In the genomic region with DNA sequence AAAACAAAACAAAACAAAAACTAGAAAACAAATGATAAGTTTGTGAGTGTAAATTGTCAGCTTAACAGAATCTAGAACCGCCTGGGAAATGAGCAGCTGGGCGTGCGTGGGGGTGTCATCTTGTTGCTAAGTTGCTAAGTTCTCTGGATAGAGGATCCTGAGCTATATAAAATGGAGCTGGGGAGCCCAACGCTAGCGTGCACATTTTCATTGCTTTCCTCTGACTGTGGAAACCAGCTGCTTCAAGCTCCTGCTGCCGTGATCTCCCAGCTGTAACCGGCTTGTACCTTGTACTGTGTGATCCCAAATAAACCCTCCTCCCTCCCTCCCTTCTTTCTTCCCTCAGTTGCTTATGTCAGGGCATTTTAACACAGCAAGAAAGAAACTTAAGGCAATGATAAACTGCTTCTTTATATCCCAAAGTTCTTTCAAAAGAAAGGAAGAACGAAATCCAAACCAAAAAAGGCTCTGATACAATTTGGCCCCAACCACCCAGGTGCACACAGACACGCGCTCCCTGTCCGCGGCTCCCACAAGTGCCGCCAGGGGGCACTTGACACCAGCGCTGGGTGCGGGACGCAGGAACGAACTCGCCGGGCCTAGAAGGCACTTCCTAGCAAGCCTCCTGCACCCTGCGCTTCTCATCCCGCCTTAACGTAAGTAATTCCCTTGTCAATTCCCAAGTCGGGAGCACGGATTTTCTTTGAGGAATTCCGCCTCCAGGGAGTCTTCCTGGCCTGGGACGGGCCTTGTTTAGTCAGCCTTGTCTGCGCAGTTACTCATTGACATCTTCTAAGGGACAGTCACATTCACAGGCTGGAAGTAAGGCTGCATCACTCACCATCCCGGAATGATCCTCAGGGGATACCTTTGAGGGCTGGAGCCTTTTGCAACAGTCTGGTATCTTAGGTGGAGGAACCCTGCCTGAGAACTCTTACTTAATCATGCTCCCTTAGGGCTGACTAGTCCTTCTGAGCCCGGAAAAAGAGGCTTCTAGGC, we compare ENCODE assay signal across 8 mouse cellular contexts. TPM values are rescaled to one million over a fixed set of nuclear protein-coding genes. Genes with fewer than 3 reads are reported as not detected.
DNase-seq lines count a peak whose midpoint lies in the region; ATAC-seq and TF ChIP-seq lines count a peak whose summit lies in the region.

No protein-coding gene starts in this region.

- DNase-seq in forebrain, embryonic 11.5 days (ENCODE audit: low spot score): peak; percentile 88
- peak; percentile 76 for DNase-seq in cerebellum, adult 8-10 months
- DNase-seq in gastrocnemius, postnatal 14 days: peak; percentile 81
- peak; percentile 71 for DNase-seq in kidney, adult 11 months
- peak; percentile 87 for DNase-seq in limb, embryonic 11.5 days (ENCODE audit: low spot score)
- DNase-seq in splenic B cell, adult 2 months (ENCODE audit: low read depth, low spot score): peak; percentile 83

- TF ChIP-seq POLR2A in myocyte (IDR thresholded peaks at IDR 0.05; ENCODE audit: insufficient read length, low read depth): no peak

- H3K27ac ChIP-seq in forebrain, embryonic 11.5 days (ENCODE audit: low read depth, low read length): no peak overlapping the region
- H3K27ac ChIP-seq in forebrain, embryonic 15.5 days (replicated peaks): no peak overlapping the region
- no peak overlapping the region for H3K27ac ChIP-seq in limb, embryonic 11.5 days (replicated peaks; ENCODE audit: low read depth, low read length)

- no peak overlapping the region for H3K4me2 ChIP-seq in forebrain, embryonic 11.5 days (ENCODE audit: low read depth, low read length, severe bottlenecking)
- H3K4me2 ChIP-seq in forebrain, embryonic 15.5 days (replicated peaks): no peak overlapping the region
- no peak overlapping the region for H3K4me2 ChIP-seq in limb, embryonic 11.5 days (ENCODE audit: low read depth, severe bottlenecking)
- peak overlapping the region; percentile 22 for H3K4me2 ChIP-seq in myocyte (ENCODE audit: low read depth)

- ATAC-seq in forebrain, embryonic 11.5 days (replicated peaks; ENCODE audit: low FRiP score): no peak
- no peak for ATAC-seq in forebrain, embryonic 15.5 days (replicated peaks)
- no peak for ATAC-seq in limb, embryonic 11.5 days (ENCODE audit: insufficient number of reproducible peaks, low FRiP score, low TSS enrichment, low read depth)

- no peaks in the 10 kb centered on the region for H3K27me3 ChIP-seq in forebrain, embryonic 11.5 days (ENCODE audit: control insufficient read depth, insufficient read depth, low read length)
- H3K27me3 ChIP-seq in forebrain, embryonic 15.5 days: 0 out of 2 replicates have a peak, but pooled peaks cover 5% of the 10 kb centered on the region
- H3K27me3 ChIP-seq in limb, embryonic 11.5 days (ENCODE audit: control insufficient read depth, insufficient read depth, low read length): no peaks in the 10 kb centered on the region
- H3K27me3 ChIP-seq in myocyte (ENCODE audit: control insufficient read depth, insufficient read depth, insufficient read length): no peaks in the 10 kb centered on the region
- H3K27me3 ChIP-seq in splenic B cell, adult 2 months (ENCODE audit: control insufficient read depth, insufficient read depth, low read length, poor library complexity, severe bottlenecking): no peaks in the 10 kb centered on the region

- no peak overlapping the region for H3K4me3 ChIP-seq in forebrain, embryonic 11.5 days (ENCODE audit: low read depth, low read length)
- no peak overlapping the region for H3K4me3 ChIP-seq in forebrain, embryonic 15.5 days
- no peak overlapping the region for H3K4me3 ChIP-seq in limb, embryonic 11.5 days (ENCODE audit: low read depth, low read length)
- H3K4me3 ChIP-seq in myocyte: no peak overlapping the region

- no peaks in the 10 kb centered on the region for H3K4me1 ChIP-seq in forebrain, embryonic 11.5 days (replicated peaks; ENCODE audit: control insufficient read depth, insufficient read depth, low read length)
- H3K4me1 ChIP-seq in forebrain, embryonic 15.5 days: no peaks in the 10 kb centered on the region
- H3K4me1 ChIP-seq in limb, embryonic 11.5 days (ENCODE audit: control insufficient read depth, insufficient read depth, low read length): no peaks in the 10 kb centered on the region

- intact Hi-C loops in gastrocnemius, postnatal 14 days (cut with DNase I; ENCODE audit: low total_unique reads): no loop called here

- WGBS in forebrain, embryonic 11.5 days: 20% methylated on average over 29 of the region's 29 CpGs
- WGBS in forebrain, embryonic 15.5 days: 20% methylated on average over 29 of the region's 29 CpGs
- WGBS in limb, embryonic 11.5 days: 21% methylated on average over 29 of the region's 29 CpGs

- H3K9me3 ChIP-seq in forebrain, embryonic 11.5 days (ENCODE audit: control insufficient read depth, low read length): no peaks in the 10 kb centered on the region
- H3K9me3 ChIP-seq in forebrain, embryonic 15.5 days: no peaks in the 10 kb centered on the region
- no peaks in the 10 kb centered on the region for H3K9me3 ChIP-seq in limb, embryonic 11.5 days (ENCODE audit: control insufficient read depth, low read length)

- no peak overlapping the region for H3ac ChIP-seq in myocyte (ENCODE audit: control insufficient read depth, insufficient read length)

- H3K36me3 ChIP-seq in forebrain, embryonic 11.5 days (ENCODE audit: control insufficient read depth, insufficient read depth, low read length): no peaks in the 10 kb centered on the region
- H3K36me3 ChIP-seq in forebrain, embryonic 15.5 days: no peaks in the 10 kb centered on the region
- no peaks in the 10 kb centered on the region for H3K36me3 ChIP-seq in limb, embryonic 11.5 days (ENCODE audit: control insufficient read depth, insufficient read depth, low read length)
- H3K36me3 ChIP-seq in myocyte (ENCODE audit: control insufficient read depth, insufficient read depth): no peaks in the 10 kb centered on the region
- no peaks in the 10 kb centered on the region for H3K36me3 ChIP-seq in splenic B cell, adult 2 months (ENCODE audit: control insufficient read depth, insufficient read depth, low read length, poor library complexity, severe bottlenecking)

- H3K79me2 ChIP-seq in myocyte (ENCODE audit: control insufficient read depth, insufficient read depth): no peaks in the 10 kb centered on the region

- no peak overlapping the region for H3K9ac ChIP-seq in forebrain, embryonic 11.5 days (ENCODE audit: low read length)
- H3K9ac ChIP-seq in forebrain, embryonic 15.5 days (replicated peaks): no peak overlapping the region
- H3K9ac ChIP-seq in limb, embryonic 11.5 days (ENCODE audit: low read length): no peak overlapping the region

TF ChIP-seq in myocyte, 11 proteins besides CTCF, POLR2A, EP300 and RAD21:
- TF ChIP-seq POLR2AphosphoS2 (IDR thresholded peaks at IDR 0.05; ENCODE audit: insufficient read length, low read depth) (no peak), E2F4 (IDR thresholded peaks at IDR 0.05; ENCODE audit: insufficient read depth) (no peak), MAX (IDR thresholded peaks at IDR 0.05; ENCODE audit: low read depth) (no peak), MYOD1 (IDR thresholded peaks at IDR 0.05; ENCODE audit: control insufficient read depth in 1 of 3, insufficient read length in 2 of 3, low read depth in 2 of 3) (peak in 1 of 3 experiments; percentile 3), MYOG (IDR thresholded peaks at IDR 0.05; ENCODE audit: control insufficient read depth in 1 of 3, insufficient read depth in 1 of 3, insufficient read length in 2 of 3, low read depth in 2 of 3) (no peak)
TF ChIP-seq in myocyte: peak in this region for 1.

RNA-seq across cellular contexts. Expression of a gene that starts 12.9 kb away (rescaled TPM):
- polyA plus RNA-seq in forebrain, embryonic 11.5 days (2014; fragmentation: Nextera tagmentation; extraction: Ambion mirVana): 16.2 and 28.6 TPM in 2 replicates
- 22.1 and 27.7 TPM in 2 replicates for polyA plus RNA-seq in forebrain, embryonic 15.5 days (2015; fragmentation: Nextera tagmentation; extraction: Ambion mirVana)
- total RNA-seq in gastrocnemius, postnatal 14 days (2021): 10 to 100 TPM; 26.4 to 35.9 TPM
- polyA plus RNA-seq in limb, embryonic 11.5 days (2014; fragmentation: Nextera tagmentation; extraction: Ambion mirVana): 9.5 and 19.4 TPM in 2 replicates
- 44.0 TPM for polyA plus RNA-seq in myocyte (2012; fragmentation: generic; extraction: Trizol)

RNA-seq across cellular contexts. Expression of a gene that starts 15.7 kb away (rescaled TPM):
- polyA plus RNA-seq in forebrain, embryonic 11.5 days (2014; fragmentation: Nextera tagmentation; extraction: Ambion mirVana): not detected in 2 replicates
- 0.31 and 0.34 TPM in 2 replicates for polyA plus RNA-seq in forebrain, embryonic 15.5 days (2015; fragmentation: Nextera tagmentation; extraction: Ambion mirVana)
- total RNA-seq in gastrocnemius, postnatal 14 days (2021): not detected
- not detected in 2 replicates for polyA plus RNA-seq in limb, embryonic 11.5 days (2014; fragmentation: Nextera tagmentation; extraction: Ambion mirVana)
- polyA plus RNA-seq in myocyte (2012; fragmentation: generic; extraction: Trizol): not detected

RNA-seq across cellular contexts. Expression of a gene that starts 27.5 kb away (rescaled TPM):
- 25.3 and 27.4 TPM in 2 replicates for polyA plus RNA-seq in forebrain, embryonic 11.5 days (2014; fragmentation: Nextera tagmentation; extraction: Ambion mirVana)
- polyA plus RNA-seq in forebrain, embryonic 15.5 days (2015; fragmentation: Nextera tagmentation; extraction: Ambion mirVana): 32.4 and 33.5 TPM in 2 replicates
- 1 to 10 TPM; 5.1 to 5.3 TPM for total RNA-seq in gastrocnemius, postnatal 14 days (2021)
- polyA plus RNA-seq in limb, embryonic 11.5 days (2014; fragmentation: Nextera tagmentation; extraction: Ambion mirVana): 23.2 and 27.0 TPM in 2 replicates
- 16.0 TPM for polyA plus RNA-seq in myocyte (2012; fragmentation: generic; extraction: Trizol)
